Mouse (Mus musculus): ENCODE results near the gene Gzf1. TPM values are rescaled to one million over a fixed set of nuclear protein-coding genes. Genes with fewer than 3 reads are reported as not detected.

The Gzf1 gene
- 14.8 and 15.2 TPM in 2 replicates for polyA plus RNA-seq (2015; fragmentation: Nextera tagmentation; extraction: Ambion mirVana)

DNA sequence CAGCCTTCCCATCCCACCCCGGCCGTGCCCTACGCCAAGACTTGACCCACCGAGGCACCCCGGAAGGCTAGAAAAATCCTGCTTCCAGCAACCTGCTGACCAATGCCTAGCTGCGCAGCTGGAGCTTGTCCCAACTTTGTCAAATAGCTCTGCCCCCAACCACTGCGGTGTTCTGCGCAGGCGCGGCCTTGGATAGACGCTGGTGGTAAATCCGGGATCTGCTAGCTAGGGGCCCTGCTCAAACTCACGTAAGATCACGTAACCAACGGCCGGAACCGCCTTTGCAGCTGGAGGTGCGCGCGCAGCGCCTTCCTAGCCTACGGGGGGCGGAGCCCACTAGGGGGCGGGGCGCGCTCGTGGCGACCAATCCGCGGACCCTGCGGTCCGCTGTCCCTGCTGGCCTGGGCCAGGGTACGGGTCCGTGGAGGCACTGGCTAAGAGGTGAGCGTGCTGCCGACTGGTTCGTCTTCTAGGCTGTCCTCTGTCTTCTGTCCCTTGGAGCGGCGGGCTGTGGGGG, at the start of gene Gzf1:
TSS of gene Gzf1 (plus strand) at position 249 of the 517 bp plus-strand sequence.

GRCm38 (mm10) chr2:148672199-148673096, 8.4 kb upstream of the Gzf1 start, which contains the start of gene Nxt1:
Gene Nxt1, plus strand, starts transcription at chr2:148672601.

DNA sequence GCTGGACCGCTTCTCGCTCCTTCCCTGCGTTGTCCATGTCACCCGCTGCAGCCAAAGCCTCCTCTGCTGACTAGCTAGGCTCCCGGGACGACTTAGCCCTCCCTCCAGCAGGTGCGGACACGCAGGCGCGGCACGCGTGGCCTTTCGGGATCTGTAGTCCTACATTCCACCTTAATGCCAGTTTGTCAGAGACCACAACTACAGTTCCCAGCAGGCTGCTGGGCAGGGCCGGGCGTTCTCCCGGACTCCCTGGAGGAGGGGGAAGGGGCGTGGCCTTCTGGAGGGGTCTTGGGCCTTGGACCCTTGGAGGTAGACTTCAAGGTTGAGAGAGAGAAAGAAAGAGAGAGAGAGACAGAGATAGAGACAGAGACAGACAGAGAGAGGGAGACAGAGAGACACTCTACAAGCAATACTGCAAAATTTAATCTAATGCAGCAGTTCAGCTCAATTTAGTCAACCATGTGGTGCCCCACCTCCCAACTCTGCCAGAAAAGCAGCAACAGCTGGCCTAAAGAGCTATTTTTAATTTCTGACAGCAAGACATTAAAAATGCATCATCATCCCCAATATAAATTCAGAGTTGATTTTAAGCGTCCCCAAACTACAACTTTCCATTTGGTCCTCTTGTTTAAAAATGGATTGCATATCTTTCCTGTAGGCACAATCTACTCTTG, 51.6 kb downstream of the Gzf1 start, which contains the start of gene Napb:
TSS of gene Napb (minus strand) at position 141 of the 674 bp plus-strand sequence.

Other genes with a start within 250 kb of the Gzf1 start
- gene Cd93, start 237.5 kb upstream of the Gzf1 start, polyA plus RNA-seq (2015; fragmentation: Nextera tagmentation; extraction: Ambion mirVana), result 13.6 and 14.4 TPM in 2 replicates
- gene Nxt1, start 8.4 kb upstream of the Gzf1 start, polyA plus RNA-seq (2015; fragmentation: Nextera tagmentation; extraction: Ambion mirVana), result 20.2 and 27.2 TPM in 2 replicates
- gene Napb, start 51.4 kb downstream of the Gzf1 start, polyA plus RNA-seq (2015; fragmentation: Nextera tagmentation; extraction: Ambion mirVana), result 2.8 and 4.0 TPM in 2 replicates
- not detected in 2 replicates for gene Cstl1, start 69.3 kb downstream of the Gzf1 start, polyA plus RNA-seq (2015; fragmentation: Nextera tagmentation; extraction: Ambion mirVana)
- not detected in 2 replicates for gene Cst11, start 90.5 kb downstream of the Gzf1 start, polyA plus RNA-seq (2015; fragmentation: Nextera tagmentation; extraction: Ambion mirVana)
- not detected in 2 replicates for gene 8030411F24Rik, start 101.0 kb downstream of the Gzf1 start, polyA plus RNA-seq (2015; fragmentation: Nextera tagmentation; extraction: Ambion mirVana)
- gene Cst12, start 108.3 kb downstream of the Gzf1 start, polyA plus RNA-seq (2015; fragmentation: Nextera tagmentation; extraction: Ambion mirVana), result not detected in 2 replicates
- gene Cst8, start 117.8 kb downstream of the Gzf1 start, polyA plus RNA-seq (2015; fragmentation: Nextera tagmentation; extraction: Ambion mirVana), result not detected in 2 replicates
- gene Cst13, start 139.1 kb downstream of the Gzf1 start, polyA plus RNA-seq (2015; fragmentation: Nextera tagmentation; extraction: Ambion mirVana), result not detected in 2 replicates
- gene Cst9, start 154.1 kb downstream of the Gzf1 start, polyA plus RNA-seq (2015; fragmentation: Nextera tagmentation; extraction: Ambion mirVana), result not detected in 2 replicates
- gene 9230104L09Rik, start 184.0 kb downstream of the Gzf1 start, polyA plus RNA-seq (2015; fragmentation: Nextera tagmentation; extraction: Ambion mirVana), result not detected in 2 replicates
- gene Cst3, start 194.7 kb downstream of the Gzf1 start, polyA plus RNA-seq (2015; fragmentation: Nextera tagmentation; extraction: Ambion mirVana), result 550 and 551 TPM in 2 replicates